ENCODE assay signal across 22 mouse cellular contexts in genomic region chr1:185977075-185977474, GRCm38 (mm10).
DNase-seq lines count a peak whose midpoint lies in the region; ATAC-seq and TF ChIP-seq lines count a peak whose summit lies in the region.
"Had no signal": no experiment of that assay in that cellular context is flagged by ENCODE, and none has a peak within 500 bp of the region (broad histone marks: within the 10 kb centered on the region; RNA-seq: fewer than 3 reads in every experiment).

No protein-coding gene starts in this region.

- no peaks in the 10 kb centered on the region for H3K36me3 ChIP-seq in forebrain, postnatal 0 days (ENCODE audit: insufficient read depth)
- H3K36me3 ChIP-seq in forebrain, embryonic 15.5 days: no peaks in the 10 kb centered on the region
- H3K36me3 ChIP-seq in liver, postnatal 0 days (replicated peaks; ENCODE audit: insufficient read depth, low read length): no peaks in the 10 kb centered on the region
- H3K36me3 ChIP-seq in liver, embryonic 11.5 days (ENCODE audit: control insufficient read depth, insufficient read depth, low read length): no peaks in the 10 kb centered on the region
- H3K36me3 ChIP-seq in ES-E14 (ENCODE audit: control insufficient read depth, insufficient read depth, low read length, poor library complexity, severe bottlenecking): no peaks in the 10 kb centered on the region
- H3K36me3 ChIP-seq: G1E; heart, embryonic 15.5 days; hindbrain, embryonic 12.5 days; limb, embryonic 13.5 days; liver, embryonic 15.5 days; midbrain, embryonic 12.5 days had no signal

- no peak overlapping the region for H3K4me2 ChIP-seq in forebrain, postnatal 0 days (ENCODE audit: low read depth)
- H3K4me2 ChIP-seq in forebrain, embryonic 15.5 days (replicated peaks): no peak overlapping the region
- no peak overlapping the region for H3K4me2 ChIP-seq in liver, postnatal 0 days (ENCODE audit: low read depth, low read length)
- H3K4me2 ChIP-seq in liver, embryonic 11.5 days: no peak overlapping the region
- H3K4me2 ChIP-seq: heart, embryonic 15.5 days; hindbrain, embryonic 12.5 days; limb, embryonic 13.5 days; liver, embryonic 15.5 days; midbrain, embryonic 12.5 days had no signal

- H3K4me1 ChIP-seq in forebrain, postnatal 0 days (ENCODE audit: insufficient read depth): no peaks in the 10 kb centered on the region
- no peaks in the 10 kb centered on the region for H3K4me1 ChIP-seq in forebrain, embryonic 15.5 days
- H3K4me1 ChIP-seq in liver, postnatal 0 days (ENCODE audit: insufficient read depth): no peaks in the 10 kb centered on the region
- H3K4me1 ChIP-seq in liver, embryonic 11.5 days (replicated peaks; ENCODE audit: control insufficient read depth, insufficient read depth, low read length): no peaks in the 10 kb centered on the region
- H3K4me1 ChIP-seq in ES-E14 (ENCODE audit: control insufficient read depth in 2 of 2, insufficient read depth in 2 of 2, low read length in 2 of 2, poor library complexity in 1 of 2): no peaks in the 10 kb centered on the region
- H3K4me1 ChIP-seq: heart, embryonic 15.5 days; hindbrain, embryonic 12.5 days; liver, embryonic 15.5 days; midbrain, embryonic 12.5 days had no signal

- 96% methylated on average over 2 of the region's 2 CpGs for WGBS in forebrain, postnatal 0 days
- 86% methylated on average over 2 of the region's 2 CpGs for WGBS in forebrain, embryonic 15.5 days
- 68% methylated on average over 2 of the region's 2 CpGs for WGBS in liver, postnatal 0 days (ENCODE audit: insufficient replicate concordance)
- WGBS in liver, embryonic 11.5 days: 70% methylated on average over 2 of the region's 2 CpGs

- no peak overlapping the region for H3K9ac ChIP-seq in forebrain, postnatal 0 days
- no peak overlapping the region for H3K9ac ChIP-seq in forebrain, embryonic 15.5 days (replicated peaks)
- H3K9ac ChIP-seq in liver, postnatal 0 days (replicated peaks): no peak overlapping the region
- H3K9ac ChIP-seq in liver, embryonic 11.5 days (ENCODE audit: low read depth, low read length): no peak overlapping the region
- no peak overlapping the region for H3K9ac ChIP-seq in ES-E14 (ENCODE audit: insufficient read depth, low read depth, low read length, poor library complexity, severe bottlenecking)
- H3K9ac ChIP-seq: heart, embryonic 15.5 days; hindbrain, embryonic 12.5 days; limb, embryonic 13.5 days; liver, embryonic 15.5 days; midbrain, embryonic 12.5 days had no signal

- in situ Hi-C loops in ES-E14 (cut with MboI; ENCODE audit: low sequenced_read_pairs in 2 of 2, unreplicated experiment in 2 of 2): no loop called here

- DNase-seq in forebrain, postnatal 0 days: no peak
- DNase-seq in liver, postnatal 0 days: no peak
- no peak for DNase-seq in liver, embryonic 11.5 days (ENCODE audit: low spot score)
- no peak for DNase-seq in ES-E14 (ENCODE audit: low read depth, low spot score)
- DNase-seq in retina, postnatal 1 day: peak; percentile 24
- no peak for DNase-seq in cerebellum, adult 9-10 months
- DNase-seq: adrenal gland, postnatal 25 days; cerebellum, adult 8-10 months; heart, adult 18-20 months; kidney, postnatal 25 days; lung, postnatal 4 days; thymus, adult 18-20 months had no signal

- no peak overlapping the region for H3K27ac ChIP-seq in forebrain, postnatal 0 days (ENCODE audit: low read depth, low read length)
- H3K27ac ChIP-seq in forebrain, embryonic 15.5 days (replicated peaks): no peak overlapping the region
- H3K27ac ChIP-seq in liver, postnatal 0 days (ENCODE audit: low read depth): no peak overlapping the region
- H3K27ac ChIP-seq in liver, embryonic 11.5 days (ENCODE audit: low read depth, low read length): no peak overlapping the region
- no peak overlapping the region for H3K27ac ChIP-seq in ES-E14 (ENCODE audit: insufficient read depth, low read depth, low read length, poor library complexity, severe bottlenecking)
- H3K27ac ChIP-seq: heart, embryonic 15.5 days; hindbrain, embryonic 12.5 days; limb, embryonic 13.5 days; liver, embryonic 15.5 days; midbrain, embryonic 12.5 days had no signal

- no peaks in the 10 kb centered on the region for H3K9me3 ChIP-seq in forebrain, postnatal 0 days (ENCODE audit: low read length)
- no peaks in the 10 kb centered on the region for H3K9me3 ChIP-seq in forebrain, embryonic 15.5 days
- no peaks in the 10 kb centered on the region for H3K9me3 ChIP-seq in liver, postnatal 0 days (ENCODE audit: low read length)
- no peaks in the 10 kb centered on the region for H3K9me3 ChIP-seq in liver, embryonic 11.5 days (ENCODE audit: control insufficient read depth, low read length)
- H3K9me3 ChIP-seq in ES-E14 (ENCODE audit: control insufficient read depth, insufficient read depth, low read depth, low read length): no peaks in the 10 kb centered on the region
- H3K9me3 ChIP-seq: heart, embryonic 15.5 days; hindbrain, embryonic 12.5 days; limb, embryonic 13.5 days; liver, embryonic 15.5 days; midbrain, embryonic 12.5 days had no signal

- no peak for ATAC-seq in forebrain, postnatal 0 days
- ATAC-seq in forebrain, embryonic 15.5 days (replicated peaks): no peak
- ATAC-seq in liver, postnatal 0 days: no peak
- no peak for ATAC-seq in liver, embryonic 11.5 days (replicated peaks; ENCODE audit: low FRiP score)
- ATAC-seq: activated CD4-positive, CD25-positive, alpha-beta regulatory T cell, adult 4 months; forebrain, embryonic 16.5 days; intestine, embryonic 16.5 days had no signal

- peak; percentile 49 for TF ChIP-seq CTCF in forebrain, postnatal 0 days (IDR thresholded peaks at IDR 0.05; ENCODE audit: low read depth)
- TF ChIP-seq CTCF in liver, postnatal 0 days (IDR thresholded peaks at IDR 0.05; ENCODE audit: low read depth): 0 out of 2 replicates have a peak, but pooled peaks have one; percentile 8

- no peak overlapping the region for H3K4me3 ChIP-seq in forebrain, postnatal 0 days (ENCODE audit: low read depth, low read length)
- no peak overlapping the region for H3K4me3 ChIP-seq in forebrain, embryonic 15.5 days
- H3K4me3 ChIP-seq in liver, postnatal 0 days (ENCODE audit: low read depth, low read length): no peak overlapping the region
- H3K4me3 ChIP-seq in liver, embryonic 11.5 days (ENCODE audit: low read depth, low read length): no peak overlapping the region
- H3K4me3 ChIP-seq in ES-E14 (ENCODE audit: insufficient read depth in 1 of 2, low read depth in 1 of 2, low read length in 2 of 2, poor library complexity in 1 of 2, severe bottlenecking in 1 of 2): no peak overlapping the region
- H3K4me3 ChIP-seq: heart, embryonic 15.5 days; hindbrain, embryonic 12.5 days; limb, embryonic 13.5 days; liver, embryonic 15.5 days; midbrain, embryonic 12.5 days had no signal

- TF ChIP-seq EP300 in liver, postnatal 0 days (IDR thresholded peaks at IDR 0.05; ENCODE audit: low read depth): no peak

- H3K27me3 ChIP-seq in forebrain, postnatal 0 days (ENCODE audit: insufficient read depth, low read length): no peaks in the 10 kb centered on the region
- H3K27me3 ChIP-seq in forebrain, embryonic 15.5 days: no peaks in the 10 kb centered on the region
- H3K27me3 ChIP-seq in liver, postnatal 0 days (ENCODE audit: insufficient read depth, low read length): no peaks in the 10 kb centered on the region
- no peaks in the 10 kb centered on the region for H3K27me3 ChIP-seq in liver, embryonic 11.5 days (replicated peaks; ENCODE audit: control insufficient read depth, insufficient read depth, low read length)
- H3K27me3 ChIP-seq: heart, embryonic 15.5 days; hindbrain, embryonic 12.5 days; limb, embryonic 13.5 days; liver, embryonic 15.5 days; midbrain, embryonic 12.5 days had no signal

TF ChIP-seq in ES-E14, 5 proteins besides CTCF, POLR2A, EP300 and RAD21:
- TF ChIP-seq MAFK (IDR thresholded peaks at IDR 0.05; ENCODE audit: insufficient read depth, low read depth, low read length) (no peak), ZNF384 (IDR thresholded peaks at IDR 0.05; ENCODE audit: low read depth, low read length) (no peak), ZC3H11A (IDR thresholded peaks at IDR 0.05; ENCODE audit: borderline replicate concordance, low read depth, low read length) (peak; percentile 14; the same call in 1 of the 2 replicates), CHD2 (IDR thresholded peaks at IDR 0.05; ENCODE audit: low read depth, low read length) (no peak), HCFC1 (IDR thresholded peaks at IDR 0.05; ENCODE audit: borderline replicate concordance, insufficient read depth, low read length) (no peak)
